Mouse (Mus musculus) layer of hippocampus, adult 9-10 months (tissue): Measurements from ENCODE around the gene Inpp5b.

ENCODE experiments used
- DNase-seq: peaks from one replicate; pipeline ENCODE4 v3.0.0; 2022; ENCODE audit warnings: low spot score

Inpp5b gene

GRCm38 (mm10) chr4:124765802-124766565 lies 24.3 kb downstream of the Inpp5b start:
- no peak for DNase-seq

GRCm38 (mm10) chr4:124766566-124766940 lies 24.9 kb downstream of the Inpp5b start:
- no peak for DNase-seq

GRCm38 (mm10) chr4:124768963-124769591 lies 27.4 kb downstream of the Inpp5b start:
- no peak for DNase-seq

GRCm38 (mm10) chr4:124770624-124771023 lies 29.0 kb downstream of the Inpp5b start:
- DNase-seq = peak; percentile 38

- no peak for DNase-seq
Measured at GRCm38 (mm10) chr4:124772125-124772524, 30.5 kb downstream of the Inpp5b start.

- no peak for DNase-seq
Measured at GRCm38 (mm10) chr4:124773449-124773848, 31.8 kb downstream of the Inpp5b start.

GRCm38 (mm10) chr4:124773995-124774394 lies 32.3 kb downstream of the Inpp5b start:
- no peak for DNase-seq

- no peak for DNase-seq
Measured at GRCm38 (mm10) chr4:124774429-124774828, 32.8 kb downstream of the Inpp5b start.

- no peak for DNase-seq
Measured at GRCm38 (mm10) chr4:124781361-124781760, 39.7 kb downstream of the Inpp5b start.

GRCm38 (mm10) chr4:124782395-124782794 lies 40.7 kb downstream of the Inpp5b start:
- no peak for DNase-seq

GRCm38 (mm10) chr4:124783937-124784336 lies 42.3 kb downstream of the Inpp5b start:
- DNase-seq = no peak

- DNase-seq = no peak
Measured at GRCm38 (mm10) chr4:124790013-124790412, 48.4 kb downstream of the Inpp5b start.

- DNase-seq = no peak
Measured at GRCm38 (mm10) chr4:124792114-124792513, 50.5 kb downstream of the Inpp5b start.

GRCm38 (mm10) chr4:124796141-124796540 lies 54.5 kb downstream of the Inpp5b start:
- no peak for DNase-seq

- DNase-seq = no peak
Measured at GRCm38 (mm10) chr4:124796913-124797312, 55.3 kb downstream of the Inpp5b start.

- peak; percentile 65 for DNase-seq
Measured at GRCm38 (mm10) chr4:124801552-124802308, 60.1 kb downstream of the Inpp5b start, which contains the start of gene Mtf1. Gene Mtf1 (plus strand): TSS chr4:124802104.

- DNase-seq = peak; percentile 77
Measured at GRCm38 (mm10) chr4:124802309-124803260, 60.9 kb downstream of the Inpp5b start.

GRCm38 (mm10) chr4:124803406-124803805 lies 61.8 kb downstream of the Inpp5b start:
- DNase-seq = no peak

- no peak for DNase-seq
Measured at GRCm38 (mm10) chr4:124808511-124808910, 66.9 kb downstream of the Inpp5b start.

GRCm38 (mm10) chr4:124809136-124809883 lies 67.7 kb downstream of the Inpp5b start:
- DNase-seq = no peak

- no peak for DNase-seq
Measured at GRCm38 (mm10) chr4:124810056-124810455, 68.4 kb downstream of the Inpp5b start.
